Mouse (Mus musculus) G1E (cell line): ENCODE measurements at regions not wholly inside any gene's neighbourhood (a gene's known extent, or its start where the extent isn't known, plus 50 kb on each side); places are given as distances from the start of the nearest gene placed in this dataset.

Source experiments
- ATAC-seq: 2 replicates; pipeline ENCODE4 v1.8.0; 2016; ENCODE audit warnings: mild to moderate bottlenecking; ENCODE audit not compliant: insufficient number of reproducible peaks, poor library complexity, low FRiP score, severe bottlenecking; ENCODE audit errors: extremely low read depth
- DNase-seq: peaks from one replicate; pipeline ENCODE4 v3.0.0; 2012; ENCODE audit warnings: low spot score
- H3K27me3 ChIP-seq: 2 replicates; pipeline ENCODE4 v1.6.1; 2012; ENCODE audit warnings: mild to moderate bottlenecking, low read length, inconsistent platforms; ENCODE audit not compliant: insufficient read depth
- H3K36me3 ChIP-seq: replicated peaks from 2 replicates; pipeline ENCODE3; 2012; ENCODE audit warnings: mild to moderate bottlenecking, inconsistent platforms
- H3K4me1 ChIP-seq: 2 replicates; pipeline ENCODE4 v1.6.1; 2012; ENCODE audit warnings: low read depth, low read length, inconsistent platforms, mixed read lengths; ENCODE audit not compliant: insufficient read depth
- H3K4me3 ChIP-seq: 2 replicates; pipeline ENCODE4 v1.5.1; 2012; ENCODE audit warnings: low read depth, mild to moderate bottlenecking, inconsistent platforms, low read length, moderate library complexity, mixed read lengths
- H3K9me3 ChIP-seq: replicated peaks from 2 replicates; pipeline ENCODE4 v1.6.1; 2012; ENCODE audit warnings: inconsistent platforms
- CTCF ChIP-seq: IDR thresholded peaks from 2 replicates; pipeline ENCODE4 v1.5.1; 2012; ENCODE audit warnings: low read depth, low read length, inconsistent platforms, mixed read lengths
- GATA1 ChIP-seq: IDR thresholded peaks from 2 replicates; pipeline ENCODE4 v1.6.1; 2012; ENCODE audit warnings: borderline replicate concordance, low read length, inconsistent platforms, mixed read lengths
- GATA2 ChIP-seq: IDR thresholded peaks from 2 replicates; pipeline ENCODE4 v1.6.1; 2012; ENCODE audit warnings: low read depth, low read length, inconsistent platforms, borderline replicate concordance
- POLR2AphosphoS5 ChIP-seq: IDR thresholded peaks from 2 replicates; pipeline ENCODE4 v1.6.1; 2012; ENCODE audit warnings: low read depth, low read length, inconsistent platforms; ENCODE audit not compliant: insufficient replicate concordance
- TAL1 ChIP-seq: conservative IDR thresholded peaks from 2 replicates; pipeline ENCODE4 v1.6.1; 2012; ENCODE audit warnings: low read depth, low read length, inconsistent platforms, mixed read lengths

DNA sequence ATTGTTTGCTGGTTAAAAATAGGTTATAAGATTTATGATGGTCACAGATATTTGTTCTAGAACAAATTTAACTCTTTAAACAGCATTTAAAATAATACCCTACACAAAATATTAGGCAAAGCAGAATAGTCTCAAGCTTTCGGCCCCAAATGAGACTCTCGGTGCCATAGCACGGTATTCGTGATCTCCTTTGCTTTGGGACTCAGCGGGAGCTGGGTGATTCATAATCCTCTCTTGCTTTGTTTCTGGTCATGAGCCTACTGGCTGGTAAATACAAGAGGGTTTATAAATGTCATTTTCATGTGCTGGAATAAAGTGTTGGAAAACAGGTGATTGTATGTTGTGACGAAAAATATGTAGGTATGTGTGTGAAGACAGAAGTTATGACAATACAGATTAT is 223.1 kb upstream of the Zic1 start:
- Histone ChIP-seq H3K4me3 (no peak overlapping the region), H3K27me3 (no peaks in the 10 kb centered on the region), H3K36me3 (no peaks in the 10 kb centered on the region), H3K4me1 (no peaks in the 10 kb centered on the region), H3K9me3 (0 out of 2 replicates have a peak, but pooled peaks cover 6% of the 10 kb centered on the region)
- TF ChIP-seq GATA1 (no peak), GATA2 (no peak), TAL1 (no peak), POLR2AphosphoS5 (no peak), CTCF (no peak)
- ATAC-seq (no peak), DNase-seq (no peak)

- TF ChIP-seq GATA1 (no peak), CTCF (no peak), GATA2 (no peak), TAL1 (no peak), POLR2AphosphoS5 (no peak)
- no peaks in the 10 kb centered on the region for H3K27me3 ChIP-seq
- H3K4me3 ChIP-seq = no peak overlapping the region
- H3K4me1 ChIP-seq = no peaks in the 10 kb centered on the region
- ATAC-seq (no peak), DNase-seq (no peak)
- H3K9me3 ChIP-seq = peaks cover 6% of the 10 kb centered on the region; the same call in 1 of the 2 replicates
- no peaks in the 10 kb centered on the region for H3K36me3 ChIP-seq
These were observed 222.3 kb upstream of the Zic1 start for GRCm38 (mm10) chr9:91587861-91588260.

DNA sequence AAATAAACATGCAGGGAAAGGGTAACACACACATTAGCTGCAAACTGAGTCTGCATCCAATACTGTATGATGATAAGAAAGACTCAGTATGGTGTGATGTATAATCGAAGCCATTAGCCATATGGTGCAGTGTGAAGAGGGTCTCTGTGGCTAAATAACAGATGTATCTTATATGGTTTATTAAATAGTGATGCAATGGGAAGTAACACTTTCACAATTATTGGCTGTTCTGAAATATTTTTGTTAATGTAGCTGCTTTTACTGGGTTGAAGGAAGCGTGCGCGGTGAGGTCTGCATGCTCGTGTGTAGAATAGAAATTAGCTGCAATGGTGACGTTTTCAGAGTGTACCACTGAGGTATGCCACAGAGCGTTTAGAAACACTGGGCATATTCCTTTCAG is 221.7 kb upstream of the Zic1 start:
- H3K9me3 ChIP-seq = peaks cover 6% of the 10 kb centered on the region; the same call in 1 of the 2 replicates
- no peaks in the 10 kb centered on the region for H3K4me1 ChIP-seq
- DNase-seq (no peak), ATAC-seq (no peak)
- no peak overlapping the region for H3K4me3 ChIP-seq
- H3K36me3 ChIP-seq = no peaks in the 10 kb centered on the region
- TF ChIP-seq CTCF (no peak), TAL1 (no peak), POLR2AphosphoS5 (no peak), GATA1 (no peak), GATA2 (no peak)
- H3K27me3 ChIP-seq = no peaks in the 10 kb centered on the region

DNA sequence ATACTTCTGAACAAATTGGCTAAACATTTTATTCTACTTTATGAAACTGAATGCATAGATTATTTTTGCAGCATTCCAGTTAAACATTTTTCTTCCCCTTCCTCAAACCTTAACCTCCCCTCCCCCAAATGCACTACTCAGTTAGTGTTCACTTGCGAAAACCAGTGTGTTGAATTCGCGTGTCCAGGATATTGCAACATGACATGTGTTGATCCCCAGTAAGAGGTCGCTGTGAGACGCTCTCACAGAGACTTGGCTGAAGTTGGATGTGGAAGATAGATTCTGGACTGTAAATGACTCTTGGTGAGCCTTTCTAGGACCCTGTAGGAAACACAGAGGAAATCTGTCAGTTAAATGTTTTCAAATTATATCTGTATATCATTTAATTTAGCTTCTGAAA is 221.0 kb upstream of the Zic1 start:
- no peaks in the 10 kb centered on the region for H3K36me3 ChIP-seq
- no peaks in the 10 kb centered on the region for H3K27me3 ChIP-seq
- DNase-seq (no peak), ATAC-seq (no peak)
- H3K4me3 ChIP-seq = no peak overlapping the region
- no peak for TF ChIP-seq CTCF
- no peak for TF ChIP-seq GATA2
- TF ChIP-seq TAL1 = no peak
- TF ChIP-seq POLR2AphosphoS5 = no peak
- TF ChIP-seq GATA1 = no peak
- H3K4me1 ChIP-seq = no peaks in the 10 kb centered on the region
- peaks cover 6% of the 10 kb centered on the region; the same call in 1 of the 2 replicates for H3K9me3 ChIP-seq

GRCm38 (mm10) chr9:91574156-91574555 is 208.5 kb upstream of the Zic1 start:
- Histone ChIP-seq H3K4me1 (no peaks in the 10 kb centered on the region), H3K9me3 (0 out of 2 replicates have a peak, but pooled peaks cover 2% of the 10 kb centered on the region), H3K4me3 (no peak overlapping the region), H3K27me3 (no peaks in the 10 kb centered on the region), H3K36me3 (no peaks in the 10 kb centered on the region)
- DNase-seq = no peak
- ATAC-seq = no peak
- no peak for TF ChIP-seq GATA1

- no peak for ATAC-seq
- TF ChIP-seq CTCF (no peak), GATA2 (no peak), TAL1 (no peak), POLR2AphosphoS5 (no peak), GATA1 (no peak)
- no peaks in the 10 kb centered on the region for H3K27me3 ChIP-seq
These were observed 200.5 kb upstream of the Zic1 start for GRCm38 (mm10) chr9:91566006-91566641.

DNA sequence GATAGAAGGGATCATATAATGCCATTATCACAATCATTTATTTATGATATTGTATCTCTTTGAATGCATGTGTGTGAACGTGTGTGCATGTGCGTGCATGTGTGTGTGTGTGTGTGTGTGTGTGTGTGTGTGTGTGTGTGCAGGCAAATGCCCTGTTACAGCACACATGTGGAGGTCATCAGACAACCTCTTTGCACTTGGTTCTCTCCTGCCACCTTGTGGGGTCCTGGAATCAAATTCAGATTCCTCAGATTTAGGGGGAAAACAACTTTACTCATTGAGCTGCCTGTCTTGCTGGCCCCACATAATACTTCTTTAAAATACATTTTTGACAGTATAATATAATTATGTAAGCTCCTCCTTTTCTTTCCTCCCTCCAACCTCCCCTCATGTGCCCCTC is 195.7 kb upstream of the Zic1 start:
- ATAC-seq (no peak), DNase-seq (no peak)
- Histone ChIP-seq H3K4me3 (no peak overlapping the region), H3K27me3 (no peaks in the 10 kb centered on the region), H3K4me1 (no peaks in the 10 kb centered on the region), H3K36me3 (no peaks in the 10 kb centered on the region), H3K9me3 (0 out of 2 replicates have a peak, but pooled peaks cover 4% of the 10 kb centered on the region)
- TF ChIP-seq TAL1 (no peak), GATA2 (no peak), POLR2AphosphoS5 (no peak), GATA1 (no peak), CTCF (no peak)

More at GRCm38 (mm10) chr9:91566006-91566641, 200.5 kb upstream of the Zic1 start:
- Histone ChIP-seq H3K4me3 (no peak overlapping the region), H3K9me3 (no peaks in the 10 kb centered on the region), H3K36me3 (no peaks in the 10 kb centered on the region), H3K4me1 (no peaks in the 10 kb centered on the region)
- DNase-seq = no peak
